Mouse (Mus musculus): ENCODE data around the gene Bcl2l10.

The Bcl2l10 gene

GRCm38 (mm10) chr9:75318196-75318595, 29.4 kb upstream of the Bcl2l10 start:
- DNase-seq (ENCODE audit: low read depth, low spot score), result no peak
- no peaks in the 10 kb centered on the region for H3K27me3 ChIP-seq (ENCODE audit: control insufficient read depth, insufficient read depth, low read length, poor library complexity, severe bottlenecking)
- H3K36me3 ChIP-seq (ENCODE audit: control insufficient read depth, insufficient read depth, low read length, poor library complexity, severe bottlenecking), result no peaks in the 10 kb centered on the region

GRCm38 (mm10) chr9:75319365-75319764, 28.2 kb upstream of the Bcl2l10 start:
- no peak for DNase-seq (ENCODE audit: low read depth, low spot score)
- H3K36me3 ChIP-seq (ENCODE audit: control insufficient read depth, insufficient read depth, low read length, poor library complexity, severe bottlenecking), result no peaks in the 10 kb centered on the region
- H3K27me3 ChIP-seq (ENCODE audit: control insufficient read depth, insufficient read depth, low read length, poor library complexity, severe bottlenecking), result no peaks in the 10 kb centered on the region

GRCm38 (mm10) chr9:75322099-75322885, 25.3 kb upstream of the Bcl2l10 start:
- no peak for DNase-seq (ENCODE audit: low read depth, low spot score)
- no peaks in the 10 kb centered on the region for H3K36me3 ChIP-seq (ENCODE audit: control insufficient read depth, insufficient read depth, low read length, poor library complexity, severe bottlenecking)
- no peaks in the 10 kb centered on the region for H3K27me3 ChIP-seq (ENCODE audit: control insufficient read depth, insufficient read depth, low read length, poor library complexity, severe bottlenecking)

- peak; percentile 37 for DNase-seq (ENCODE audit: low read depth, low spot score)
- Histone ChIP-seq H3K36me3 (ENCODE audit: control insufficient read depth, insufficient read depth, low read length, poor library complexity, severe bottlenecking) (no peaks in the 10 kb centered on the region), H3K27me3 (ENCODE audit: control insufficient read depth, insufficient read depth, low read length, poor library complexity, severe bottlenecking) (no peaks in the 10 kb centered on the region)
Observed at GRCm38 (mm10) chr9:75328047-75328446, 19.5 kb upstream of the Bcl2l10 start.

- no peak for DNase-seq (ENCODE audit: low read depth, low spot score)
- Histone ChIP-seq H3K36me3 (ENCODE audit: control insufficient read depth, insufficient read depth, low read length, poor library complexity, severe bottlenecking) (no peaks in the 10 kb centered on the region), H3K27me3 (ENCODE audit: control insufficient read depth, insufficient read depth, low read length, poor library complexity, severe bottlenecking) (no peaks in the 10 kb centered on the region)
Observed at GRCm38 (mm10) chr9:75330821-75331220, 16.7 kb upstream of the Bcl2l10 start.

GRCm38 (mm10) chr9:75334440-75334839, 13.1 kb upstream of the Bcl2l10 start:
- Histone ChIP-seq H3K27me3 (ENCODE audit: control insufficient read depth, insufficient read depth, low read length, poor library complexity, severe bottlenecking) (no peaks in the 10 kb centered on the region), H3K36me3 (ENCODE audit: control insufficient read depth, insufficient read depth, low read length, poor library complexity, severe bottlenecking) (no peaks in the 10 kb centered on the region)
- no peak for DNase-seq (ENCODE audit: low read depth, low spot score)

- no peaks in the 10 kb centered on the region for H3K27me3 ChIP-seq (ENCODE audit: control insufficient read depth, insufficient read depth, low read length, poor library complexity, severe bottlenecking)
- no peak for DNase-seq (ENCODE audit: low read depth, low spot score)
- H3K36me3 ChIP-seq (ENCODE audit: control insufficient read depth, insufficient read depth, low read length, poor library complexity, severe bottlenecking), result no peaks in the 10 kb centered on the region
Observed at GRCm38 (mm10) chr9:75338016-75338415, 9.5 kb upstream of the Bcl2l10 start.

- no peak for DNase-seq (ENCODE audit: low read depth, low spot score)
- Histone ChIP-seq H3K27me3 (ENCODE audit: control insufficient read depth, insufficient read depth, low read length, poor library complexity, severe bottlenecking) (no peaks in the 10 kb centered on the region; the same call in 1 of the 2 replicates), H3K36me3 (ENCODE audit: control insufficient read depth, insufficient read depth, low read length, poor library complexity, severe bottlenecking) (no peaks in the 10 kb centered on the region)
Observed at GRCm38 (mm10) chr9:75342433-75342832, 5.1 kb upstream of the Bcl2l10 start.

GRCm38 (mm10) chr9:75348066-75348465, 508 bp downstream of the Bcl2l10 start:
- no peak for DNase-seq (ENCODE audit: low read depth, low spot score)
- Histone ChIP-seq H3K27me3 (ENCODE audit: control insufficient read depth, insufficient read depth, low read length, poor library complexity, severe bottlenecking) (no peaks in the 10 kb centered on the region; the same call in 1 of the 2 replicates), H3K36me3 (ENCODE audit: control insufficient read depth, insufficient read depth, low read length, poor library complexity, severe bottlenecking) (no peaks in the 10 kb centered on the region)

GRCm38 (mm10) chr9:75348641-75349040, 1.1 kb downstream of the Bcl2l10 start:
- no peak for DNase-seq (ENCODE audit: low read depth, low spot score)
- Histone ChIP-seq H3K36me3 (ENCODE audit: control insufficient read depth, insufficient read depth, low read length, poor library complexity, severe bottlenecking) (no peaks in the 10 kb centered on the region), H3K27me3 (ENCODE audit: control insufficient read depth, insufficient read depth, low read length, poor library complexity, severe bottlenecking) (no peaks in the 10 kb centered on the region; the same call in 1 of the 2 replicates)

GRCm38 (mm10) chr9:75353094-75353493, 5.5 kb downstream of the Bcl2l10 start:
- Histone ChIP-seq H3K27me3 (ENCODE audit: control insufficient read depth, insufficient read depth, low read length, poor library complexity, severe bottlenecking) (no peaks in the 10 kb centered on the region), H3K36me3 (ENCODE audit: control insufficient read depth, insufficient read depth, low read length, poor library complexity, severe bottlenecking) (no peaks in the 10 kb centered on the region)

GRCm38 (mm10) chr9:75355783-75356182, 8.2 kb downstream of the Bcl2l10 start:
- H3K36me3 ChIP-seq (ENCODE audit: control insufficient read depth, insufficient read depth, low read length, poor library complexity, severe bottlenecking), result no peaks in the 10 kb centered on the region
- DNase-seq (ENCODE audit: low read depth, low spot score), result no peak
- H3K27me3 ChIP-seq (ENCODE audit: control insufficient read depth, insufficient read depth, low read length, poor library complexity, severe bottlenecking), result no peaks in the 10 kb centered on the region

More at GRCm38 (mm10) chr9:75353094-75353493, 5.5 kb downstream of the Bcl2l10 start:
- DNase-seq (ENCODE audit: low read depth, low spot score), result no peak

- Histone ChIP-seq H3K36me3 (ENCODE audit: control insufficient read depth, insufficient read depth, low read length, poor library complexity, severe bottlenecking) (no peaks in the 10 kb centered on the region), H3K27me3 (ENCODE audit: control insufficient read depth, insufficient read depth, low read length, poor library complexity, severe bottlenecking) (no peaks in the 10 kb centered on the region)
- no peak for DNase-seq (ENCODE audit: low read depth, low spot score)
Observed at GRCm38 (mm10) chr9:75357087-75357654, 9.6 kb downstream of the Bcl2l10 start.

GRCm38 (mm10) chr9:75361699-75362098, 14.1 kb downstream of the Bcl2l10 start:
- DNase-seq (ENCODE audit: low read depth, low spot score), result peak; percentile 84
- H3K27me3 ChIP-seq (ENCODE audit: control insufficient read depth, insufficient read depth, low read length, poor library complexity, severe bottlenecking), result no peaks in the 10 kb centered on the region
- H3K36me3 ChIP-seq (ENCODE audit: control insufficient read depth, insufficient read depth, low read length, poor library complexity, severe bottlenecking), result no peaks in the 10 kb centered on the region

- Histone ChIP-seq H3K36me3 (ENCODE audit: control insufficient read depth, insufficient read depth, low read length, poor library complexity, severe bottlenecking) (no peaks in the 10 kb centered on the region), H3K27me3 (ENCODE audit: control insufficient read depth, insufficient read depth, low read length, poor library complexity, severe bottlenecking) (no peaks in the 10 kb centered on the region)
- no peak for DNase-seq (ENCODE audit: low read depth, low spot score)
Observed at GRCm38 (mm10) chr9:75362201-75362600, 14.6 kb downstream of the Bcl2l10 start.

Measured in splenic B cell, adult 2 months (primary cell).